Mouse (Mus musculus): ENCODE data around the gene Stx3.

Gene Stx3

GRCm38 (mm10) chr19:11810856-11811255 is 8.3 kb downstream of the Stx3 start:
- in situ Hi-C loops (cut with MboI; ENCODE audit: low pct_unique_long_range_greater_than_20kb in 1 of 2, low sequenced_read_pairs in 2 of 2, unreplicated experiment in 1 of 2), result no loop called here

GRCm38 (mm10) chr19:11810003-11810758 is 9.0 kb downstream of the Stx3 start:
- in situ Hi-C loops (cut with MboI; ENCODE audit: low pct_unique_long_range_greater_than_20kb in 1 of 2, low sequenced_read_pairs in 2 of 2, unreplicated experiment in 1 of 2), result no loop called here

- in situ Hi-C loops (cut with MboI; ENCODE audit: low pct_unique_long_range_greater_than_20kb in 1 of 2, low sequenced_read_pairs in 2 of 2, unreplicated experiment in 1 of 2), result no loop called here
Measured at GRCm38 (mm10) chr19:11808452-11808851, 10.8 kb downstream of the Stx3 start.

- in situ Hi-C loops (cut with MboI; ENCODE audit: low pct_unique_long_range_greater_than_20kb in 1 of 2, low sequenced_read_pairs in 2 of 2, unreplicated experiment in 1 of 2), result no loop called here
Measured at GRCm38 (mm10) chr19:11807822-11808221, 11.4 kb downstream of the Stx3 start.

GRCm38 (mm10) chr19:11807251-11807650 is 12.0 kb downstream of the Stx3 start:
- in situ Hi-C loops (cut with MboI; ENCODE audit: low pct_unique_long_range_greater_than_20kb in 1 of 2, low sequenced_read_pairs in 2 of 2, unreplicated experiment in 1 of 2), result no loop called here

- in situ Hi-C loops (cut with MboI; ENCODE audit: low pct_unique_long_range_greater_than_20kb in 1 of 2, low sequenced_read_pairs in 2 of 2, unreplicated experiment in 1 of 2), result no loop called here
Measured at GRCm38 (mm10) chr19:11804423-11804822, 14.8 kb downstream of the Stx3 start.

GRCm38 (mm10) chr19:11800531-11801315 is 18.5 kb downstream of the Stx3 start:
- in situ Hi-C loops (cut with MboI; ENCODE audit: low pct_unique_long_range_greater_than_20kb in 1 of 2, low sequenced_read_pairs in 2 of 2, unreplicated experiment in 1 of 2), result no loop called here

- in situ Hi-C loops (cut with MboI; ENCODE audit: low pct_unique_long_range_greater_than_20kb in 1 of 2, low sequenced_read_pairs in 2 of 2, unreplicated experiment in 1 of 2), result no loop called here
Measured at GRCm38 (mm10) chr19:11794447-11794846, 24.8 kb downstream of the Stx3 start.

- in situ Hi-C loops (cut with MboI; ENCODE audit: low pct_unique_long_range_greater_than_20kb in 1 of 2, low sequenced_read_pairs in 2 of 2, unreplicated experiment in 1 of 2), result no loop called here
Measured at GRCm38 (mm10) chr19:11793741-11794359, 25.4 kb downstream of the Stx3 start.

- in situ Hi-C loops (cut with MboI; ENCODE audit: low pct_unique_long_range_greater_than_20kb in 1 of 2, low sequenced_read_pairs in 2 of 2, unreplicated experiment in 1 of 2), result no loop called here
Measured at GRCm38 (mm10) chr19:11791825-11792224, 27.4 kb downstream of the Stx3 start.

GRCm38 (mm10) chr19:11788876-11789275 is 30.3 kb downstream of the Stx3 start:
- in situ Hi-C loops (cut with MboI; ENCODE audit: low pct_unique_long_range_greater_than_20kb in 1 of 2, low sequenced_read_pairs in 2 of 2, unreplicated experiment in 1 of 2), result no loop called here

GRCm38 (mm10) chr19:11787826-11788225 is 31.4 kb downstream of the Stx3 start:
- in situ Hi-C loops (cut with MboI; ENCODE audit: low pct_unique_long_range_greater_than_20kb in 1 of 2, low sequenced_read_pairs in 2 of 2, unreplicated experiment in 1 of 2), result no loop called here

- in situ Hi-C loops (cut with MboI; ENCODE audit: low pct_unique_long_range_greater_than_20kb in 1 of 2, low sequenced_read_pairs in 2 of 2, unreplicated experiment in 1 of 2), result no loop called here
Measured at GRCm38 (mm10) chr19:11785409-11786154, 33.6 kb downstream of the Stx3 start.

- in situ Hi-C loops (cut with MboI; ENCODE audit: low pct_unique_long_range_greater_than_20kb in 1 of 2, low sequenced_read_pairs in 2 of 2, unreplicated experiment in 1 of 2), result loop anchor here (5.0 to 10.0 kb wide), 2 partner anchors 87 to 90 kb away; partner anchors contain the start of gene Olfr1418 (in 1 of the 2)
Measured at GRCm38 (mm10) chr19:11777191-11777865, 41.9 kb downstream of the Stx3 start.

GRCm38 (mm10) chr19:11770205-11770892 is 48.9 kb downstream of the Stx3 start, which contains the start of gene Mrpl16:
Gene Mrpl16 (plus strand): TSS chr19:11770391.
- in situ Hi-C loops (cut with MboI; ENCODE audit: low pct_unique_long_range_greater_than_20kb in 1 of 2, low sequenced_read_pairs in 2 of 2, unreplicated experiment in 1 of 2), result loop anchor here (10.0 to 25.0 kb wide), 2 partner anchors 94 to 583 kb away; partner anchors contain the start of genes Ms4a13 (in 2 of the 2) and Olfr1418 (in 1 of the 2)

- in situ Hi-C loops (cut with MboI; ENCODE audit: low pct_unique_long_range_greater_than_20kb in 1 of 2, low sequenced_read_pairs in 2 of 2, unreplicated experiment in 1 of 2), result loop anchor here (5.0 to 25.0 kb wide), 2 partner anchors 162 to 582 kb away; partner anchors contain the start of gene Ms4a13 (in 2 of the 2)
Measured at GRCm38 (mm10) chr19:11769257-11769920, 49.8 kb downstream of the Stx3 start.

GRCm38 (mm10) chr19:11768163-11768562 is 51.0 kb downstream of the Stx3 start:
- in situ Hi-C loops (cut with MboI; ENCODE audit: low pct_unique_long_range_greater_than_20kb in 1 of 2, low sequenced_read_pairs in 2 of 2, unreplicated experiment in 1 of 2), result loop anchor here (5.0 to 25.0 kb wide), 2 partner anchors 161 to 581 kb away; partner anchors contain the start of gene Ms4a13 (in 2 of the 2)
